Mouse (Mus musculus) kidney, postnatal 36 days (tissue): ENCODE measurements at regions not wholly inside any gene's neighbourhood (a gene's known extent, or its start where the extent isn't known, plus 50 kb on each side); places are given as distances from the start of the nearest gene placed in this dataset.

ENCODE experiments used
- DNase-seq, 2 experiments: peaks; one replicate each; pipeline ENCODE4 v3.0.0; 2021 to 2022; ENCODE audit warnings: mixed read lengths in 2 of 2

- DNase-seq: no peak
Measured at GRCm38 (mm10) chr6:101585871-101586270, 208.2 kb upstream of the Pdzrn3 start.

GRCm38 (mm10) chr6:101580824-101581223 is 203.1 kb upstream of the Pdzrn3 start:
- DNase-seq: no peak

DNA sequence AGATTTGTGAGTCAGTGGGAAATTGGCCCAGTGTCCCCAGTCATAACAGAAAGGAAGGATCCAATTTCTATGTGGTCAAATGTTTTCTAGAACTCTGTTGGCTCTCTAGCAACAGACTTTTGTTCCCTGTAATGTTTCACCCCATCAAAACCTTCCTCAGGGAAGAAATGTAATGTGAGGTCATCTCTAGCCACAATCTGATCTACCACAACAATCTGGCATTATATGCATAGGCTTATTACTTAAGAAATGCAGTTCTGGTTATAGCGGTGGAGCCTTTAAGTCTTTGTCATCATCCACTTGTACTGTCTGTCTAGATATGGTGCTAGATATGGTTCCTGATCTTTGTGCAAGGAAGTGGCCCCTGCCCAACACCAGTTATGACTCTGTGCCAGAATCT is 178.4 kb upstream of the Pdzrn3 start:
- DNase-seq: no peak

GRCm38 (mm10) chr6:101554965-101555604 is 177.4 kb upstream of the Pdzrn3 start:
- no peak for DNase-seq

GRCm38 (mm10) chr6:101550501-101551268 is 173.0 kb upstream of the Pdzrn3 start:
- peak; percentile 23 to 24 for DNase-seq

DNA sequence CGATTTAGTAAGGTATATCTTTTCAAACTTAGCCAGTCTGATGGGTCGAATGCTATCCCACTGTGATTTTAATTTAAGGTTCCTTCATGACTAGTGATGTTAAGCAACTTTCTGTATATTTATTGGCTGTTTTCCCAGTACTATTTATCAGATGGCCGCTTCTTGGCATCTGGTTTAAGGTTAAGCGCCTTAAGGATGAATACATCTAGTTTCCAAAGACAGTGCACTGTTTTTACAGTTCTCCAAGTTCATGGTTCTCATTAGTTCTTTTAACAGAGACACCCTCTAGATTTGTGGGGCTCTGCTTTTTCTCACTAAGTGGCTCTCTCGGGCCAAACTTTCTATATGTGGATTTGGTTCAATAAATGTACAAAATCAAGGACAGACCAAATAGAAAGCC is 159.9 kb upstream of the Pdzrn3 start:
- DNase-seq: no peak

- peak; percentile 29 to 59 for DNase-seq
Measured at GRCm38 (mm10) chr6:101534214-101535052, 156.7 kb upstream of the Pdzrn3 start.

DNA sequence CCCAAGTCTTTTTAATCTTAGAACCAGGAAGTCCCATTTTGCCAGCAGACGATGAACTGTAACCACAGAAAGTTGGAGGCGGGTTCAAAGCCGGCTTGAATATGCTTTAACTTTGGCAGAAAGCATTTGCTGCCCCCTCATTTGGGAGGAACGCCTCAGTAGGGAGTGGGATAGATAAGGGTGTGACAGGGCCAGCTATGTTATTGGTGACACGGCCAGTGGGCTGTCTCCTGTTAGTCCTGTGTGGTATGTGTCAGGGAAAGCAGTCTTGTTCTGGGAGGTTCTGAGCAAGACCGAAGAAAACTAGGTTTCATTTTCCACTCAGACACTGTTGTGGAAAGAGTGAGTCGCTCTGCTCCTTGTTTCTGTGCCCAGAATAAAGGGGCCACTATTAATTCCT is 154.7 kb upstream of the Pdzrn3 start:
- DNase-seq: no peak

DNA sequence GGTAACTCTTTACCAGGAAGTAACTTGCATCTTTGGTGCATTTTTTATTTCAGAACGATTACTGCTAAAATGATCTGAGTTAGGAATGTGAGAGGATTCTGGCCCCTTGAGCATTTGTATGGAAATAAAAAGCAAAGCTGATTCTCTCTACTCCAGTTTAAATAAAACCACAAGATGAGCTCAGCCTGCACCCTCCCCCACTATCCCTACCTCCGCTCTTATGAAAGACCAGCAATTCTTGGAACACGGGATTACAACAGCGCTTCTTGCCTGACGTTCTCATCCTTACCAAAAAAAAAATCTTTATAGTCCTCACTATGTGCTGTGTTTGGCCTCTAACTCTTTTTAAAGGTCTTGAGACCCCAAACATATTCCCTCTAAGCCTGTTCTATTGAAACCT is 154.2 kb upstream of the Pdzrn3 start:
- DNase-seq: no peak

DNA sequence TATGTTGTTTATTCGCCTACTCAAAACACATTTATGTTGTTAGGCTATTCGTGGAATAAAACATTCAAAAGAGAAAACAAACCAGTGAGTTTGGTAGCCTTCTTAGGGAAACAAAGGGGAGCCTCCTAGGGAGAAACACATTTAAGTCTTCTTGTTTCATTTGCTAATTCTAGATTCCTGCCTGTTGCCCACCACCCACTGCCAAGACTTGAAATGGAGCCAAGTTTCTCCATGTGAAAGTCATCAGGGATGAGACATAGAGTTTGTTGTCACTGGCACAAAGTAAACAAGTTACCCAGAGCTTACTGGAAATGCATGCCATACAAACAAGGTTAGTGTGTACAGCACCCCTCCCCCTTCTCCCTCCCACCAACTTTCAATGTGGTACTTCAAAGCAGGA is 147.4 kb upstream of the Pdzrn3 start:
- no peak for DNase-seq

DNA sequence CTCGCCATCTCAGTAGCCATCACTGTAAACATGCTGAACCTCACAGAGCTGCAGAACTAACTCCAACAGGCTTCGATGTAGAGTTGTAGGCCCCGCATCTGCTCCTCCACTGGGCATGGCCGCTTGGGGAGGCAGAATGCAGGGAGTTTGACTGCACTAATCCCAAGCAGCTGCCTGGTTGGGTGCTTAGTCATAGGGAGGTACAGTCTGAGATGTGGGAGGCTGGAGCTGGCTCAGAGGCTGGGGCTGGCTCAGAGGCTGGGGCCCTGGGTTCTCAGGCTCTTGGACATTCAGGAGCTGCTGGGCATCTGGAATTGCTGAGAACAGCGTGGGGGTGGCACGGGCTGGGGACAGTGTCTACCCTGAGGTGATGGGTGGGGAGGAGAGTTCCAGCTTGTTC is 143.6 kb upstream of the Pdzrn3 start:
- no peak for DNase-seq

- no peak for DNase-seq
Measured at GRCm38 (mm10) chr6:101520755-101521154, 143.1 kb upstream of the Pdzrn3 start.

- DNase-seq: peak; percentile 15 to 27
Measured at GRCm38 (mm10) chr6:101518904-101519701, 141.4 kb upstream of the Pdzrn3 start.

DNA sequence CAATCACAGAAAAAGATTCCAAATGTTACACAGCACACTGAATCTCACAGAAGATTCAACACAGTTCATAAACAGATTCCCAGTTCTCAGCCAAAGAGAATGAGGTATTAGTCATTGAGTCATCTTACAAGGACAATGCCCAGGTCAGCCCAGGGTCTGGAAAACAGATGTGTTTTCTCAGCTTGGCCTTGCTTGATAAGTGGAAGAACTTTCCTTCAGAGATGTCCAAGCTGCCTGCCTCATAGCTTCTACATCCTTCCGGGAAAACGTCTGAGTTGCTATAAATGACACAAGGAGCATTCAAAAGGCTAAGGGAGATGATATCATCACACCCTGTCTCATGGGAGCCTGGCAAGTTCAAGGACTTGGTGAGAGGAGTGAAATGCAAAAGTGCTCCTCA is 139.9 kb upstream of the Pdzrn3 start:
- DNase-seq: no peak

DNA sequence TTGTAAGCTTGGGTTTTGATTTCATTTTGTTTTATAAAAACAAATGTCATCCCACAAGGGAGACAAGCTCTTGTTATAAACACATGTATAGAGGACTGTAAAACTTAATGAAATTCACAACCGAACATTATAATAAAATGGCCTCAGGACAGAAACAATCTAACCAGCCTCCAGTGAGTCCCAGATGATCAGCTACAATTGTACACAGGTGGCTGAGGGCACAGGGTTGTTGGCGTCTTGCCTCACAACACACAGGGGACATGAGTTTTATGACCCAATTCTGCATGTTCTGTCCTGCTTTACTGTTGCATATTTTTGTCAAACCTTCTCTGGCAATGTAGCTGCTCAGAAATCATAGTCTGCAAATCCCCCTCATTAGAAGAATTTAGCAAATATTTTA is 136.0 kb upstream of the Pdzrn3 start:
- no peak for DNase-seq

DNA sequence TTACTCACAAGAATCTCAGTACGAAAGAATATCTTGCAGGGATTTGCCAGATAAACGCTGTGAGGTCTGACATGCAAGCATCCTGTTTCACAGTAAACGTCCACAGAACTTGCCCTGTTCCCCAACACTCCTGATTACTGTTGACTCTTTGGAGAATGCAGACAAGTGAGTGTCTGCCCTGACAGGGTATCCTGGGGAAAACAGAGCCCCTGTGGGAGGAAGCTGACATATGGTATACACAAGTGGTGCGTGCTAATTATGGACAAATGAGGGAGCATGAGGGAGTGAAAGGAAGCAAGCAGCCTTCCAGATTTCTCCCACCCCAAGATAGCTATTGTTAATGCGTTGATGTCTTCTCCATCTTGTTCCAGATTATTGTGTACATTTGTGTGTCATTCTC is 124.5 kb upstream of the Pdzrn3 start:
- no peak for DNase-seq

DNA sequence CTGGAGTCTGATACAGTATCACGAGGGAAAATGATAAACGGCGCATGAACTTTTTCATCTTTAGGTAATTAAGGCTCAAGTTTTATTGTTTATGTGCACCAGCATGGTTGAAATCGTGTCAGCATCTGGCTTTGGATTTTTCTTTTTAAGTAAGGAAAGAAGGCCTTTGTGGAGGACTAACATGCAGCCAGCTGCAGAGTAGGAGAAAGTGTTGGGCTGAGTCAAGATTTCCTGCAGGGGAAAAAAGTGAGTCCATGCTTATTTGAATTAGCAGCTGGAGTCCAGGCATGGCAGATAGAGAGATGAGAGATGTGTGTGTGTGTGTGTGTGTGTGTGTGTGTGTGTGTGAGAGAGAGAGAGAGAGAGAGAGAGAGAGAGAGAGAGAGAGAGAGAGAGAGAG is 124.0 kb upstream of the Pdzrn3 start:
- no peak for DNase-seq

- DNase-seq: no peak
Measured at GRCm38 (mm10) chr6:101500202-101500601, 122.5 kb upstream of the Pdzrn3 start.

DNA sequence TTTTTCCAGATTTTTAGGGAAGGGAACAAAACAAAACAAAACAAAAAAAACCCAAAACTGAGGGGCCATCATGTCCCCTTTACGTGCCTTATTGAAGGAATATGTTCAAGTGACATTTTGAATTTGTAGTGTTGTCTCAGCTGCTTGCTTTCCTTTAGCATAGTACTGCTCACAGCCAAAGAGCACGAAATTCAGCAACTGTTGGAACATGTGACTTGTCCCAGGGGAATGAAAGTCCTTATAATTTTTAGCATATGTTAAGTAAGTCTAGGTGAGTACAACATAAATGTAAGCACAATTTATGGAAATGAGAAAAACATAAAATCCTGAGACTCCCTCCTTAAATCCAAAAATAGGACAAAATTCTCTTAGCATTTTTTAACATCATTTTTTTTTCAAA is 110.8 kb upstream of the Pdzrn3 start:
- no peak for DNase-seq

DNA sequence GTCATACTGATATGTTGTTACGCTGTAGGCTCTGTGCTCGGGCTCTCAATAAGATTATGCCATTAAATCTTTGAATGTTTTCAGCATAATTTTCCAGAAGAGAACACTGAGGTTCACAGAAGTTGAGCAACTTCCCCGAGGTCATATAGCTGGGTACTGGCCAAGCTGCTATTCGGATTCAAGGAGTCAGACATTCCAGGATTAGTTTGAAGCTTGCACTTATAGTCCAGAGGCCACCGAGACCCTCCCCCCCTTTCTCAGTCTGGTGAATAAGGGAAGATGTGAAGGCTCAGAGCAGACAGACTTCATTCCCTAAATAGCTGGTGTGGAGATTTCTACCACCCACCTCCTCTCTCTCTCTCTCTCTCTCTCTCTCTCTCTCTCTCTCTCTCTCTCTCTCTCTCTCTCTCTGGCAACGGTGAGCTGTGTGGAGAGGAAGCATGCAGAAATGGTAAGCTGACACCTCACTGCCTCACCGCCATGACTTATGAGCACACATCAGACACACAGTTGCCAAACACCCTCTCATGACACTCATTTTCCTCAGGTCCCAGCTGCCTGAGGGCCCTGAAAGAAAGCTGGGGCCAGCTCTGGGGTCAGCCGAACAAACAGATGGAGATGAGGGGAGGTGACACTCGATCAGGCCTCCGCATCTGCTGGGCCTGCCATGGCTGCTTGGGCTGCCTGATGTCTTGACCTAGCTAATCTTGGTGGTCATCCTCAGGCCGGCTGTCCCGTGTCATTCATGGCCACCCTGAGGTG is 107.0 kb upstream of the Pdzrn3 start:
- DNase-seq: no peak

GRCm38 (mm10) chr6:101482635-101483465 is 105.2 kb upstream of the Pdzrn3 start:
- peak in 1 of 2 experiments; percentile 2 for DNase-seq
